Mouse (Mus musculus) liver, embryonic 15.5 days (tissue): Measurements from ENCODE around the gene Myoz1. TPM values are rescaled to one million over a fixed set of nuclear protein-coding genes. Genes with fewer than 3 reads are reported as not detected.

Source experiments
- ATAC-seq: fragments of 200-750 bp; cut with Nextera tagmentation; 2 replicates; pipeline ENCODE4 v1.8.0; 2017; ENCODE audit warnings: moderate number of reproducible peaks, mild to moderate bottlenecking, moderate library complexity; ENCODE audit not compliant: insufficient read depth
- H3K27ac ChIP-seq: fragments of 300-500 bp; sonication (generic); replicated peaks from 2 replicates; pipeline ENCODE4 v1.5.1; 2015; ENCODE audit warnings: mild to moderate bottlenecking, inconsistent platforms
- H3K27me3 ChIP-seq: fragments of 300-500 bp; sonication (generic); 2 replicates; pipeline ENCODE4 v1.6.1; 2015; ENCODE audit warnings: mild to moderate bottlenecking, inconsistent platforms
- H3K36me3 ChIP-seq: fragments of 300-500 bp; sonication (generic); replicated peaks from 2 replicates; pipeline ENCODE4 v1.6.1; 2015; ENCODE audit warnings: moderate library complexity, mild to moderate bottlenecking, inconsistent platforms
- H3K4me1 ChIP-seq: fragments of 300-500 bp; sonication (generic); replicated peaks from 2 replicates; pipeline ENCODE4 v1.6.1; 2015; ENCODE audit warnings: inconsistent platforms
- H3K4me2 ChIP-seq: fragments of 300-500 bp; sonication (generic); 2 replicates; pipeline ENCODE4 v1.6.1; 2015; ENCODE audit warnings: moderate library complexity, mild to moderate bottlenecking, inconsistent platforms
- H3K4me3 ChIP-seq: fragments of 300-500 bp; sonication (generic); replicated peaks from 2 replicates; pipeline ENCODE4 v1.5.1; 2015; ENCODE audit warnings: mild to moderate bottlenecking, inconsistent platforms
- H3K9ac ChIP-seq: fragments of 300-500 bp; sonication (generic); 2 replicates; pipeline ENCODE4 v1.6.1; 2015; ENCODE audit warnings: moderate library complexity, mild to moderate bottlenecking, inconsistent platforms
- H3K9me3 ChIP-seq: fragments of 300-500 bp; sonication (generic); replicated peaks from 2 replicates; pipeline ENCODE4 v1.6.1; 2016; ENCODE audit warnings: inconsistent platforms
- WGBS: fragments of 180-500 bp; shearing (Covaris S2); methylation state at CpG from one replicate; pipeline ENCODE4 v1.1.7; 2015; ENCODE audit warnings: mixed read lengths; ENCODE audit not compliant: insufficient replicate concordance; 5-methylcytosine and 5-hydroxymethylcytosine counted together
- polyA plus RNA-seq: library from polyadenylated mRNA; unstranded; fragments of >200 nt; fragmentation: Nextera tagmentation; extraction: Ambion mirVana; gene quantifications from 2 replicates; pipeline ENCODE4 v1.2.1, GENCODE M21; 2015

The Myoz1 gene
- polyA plus RNA-seq, 1 experiment from 2014 or later = 4.4 TPM

DNA sequence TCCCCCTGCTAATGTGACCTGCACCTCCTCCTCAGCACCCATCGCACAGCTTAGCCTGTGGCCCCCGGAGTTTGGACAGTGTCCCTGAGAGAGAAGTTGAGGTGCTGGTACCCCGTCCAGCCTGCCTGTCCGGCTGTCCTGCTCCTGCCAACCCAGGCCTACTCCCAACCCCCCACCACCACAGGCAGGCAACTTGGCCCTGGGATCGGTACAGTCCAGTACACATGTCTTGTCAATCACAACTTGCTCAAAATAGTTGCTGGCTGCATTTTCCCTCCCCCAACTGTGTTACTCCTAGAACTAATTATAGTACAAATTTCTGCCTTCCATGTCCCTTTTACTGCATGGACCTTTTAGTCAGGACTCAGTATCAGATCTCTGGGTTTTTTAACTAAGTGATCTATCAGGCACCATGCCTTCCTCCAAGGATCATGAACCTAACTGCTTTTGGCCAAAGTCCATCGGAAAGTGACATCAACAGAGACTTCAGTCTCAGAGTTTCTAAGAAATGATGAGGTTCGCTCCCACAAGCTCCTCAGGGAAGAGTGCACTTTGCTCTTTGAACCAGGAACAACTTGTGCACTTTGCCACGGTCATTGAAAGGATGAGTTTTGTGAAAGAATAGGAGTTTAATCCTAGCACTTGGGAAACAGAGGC is 11.9 kb upstream of the Myoz1 start, which contains the start of gene Synpo2l:
TSS of gene Synpo2l (minus strand) at position 201 of the 657 bp plus-strand sequence.
- Histone ChIP-seq H3K36me3 (no peaks in the 10 kb centered on the region), H3K4me3 (no peak within 1 kb of the TSS), H3K27me3 (peaks cover 68% of the 10 kb centered on the region), H3K4me1 (peaks cover 3% of the 10 kb centered on the region; the same call in 1 of the 2 replicates), H3K4me2 (no peak within 1 kb of the TSS), H3K9me3 (no peaks in the 10 kb centered on the region), H3K27ac (no peak within 1 kb of the TSS), H3K9ac (no peak within 1 kb of the TSS)
- WGBS = 58% methylated on average over 8 of the region's 8 CpGs
- no peak for ATAC-seq

DNA sequence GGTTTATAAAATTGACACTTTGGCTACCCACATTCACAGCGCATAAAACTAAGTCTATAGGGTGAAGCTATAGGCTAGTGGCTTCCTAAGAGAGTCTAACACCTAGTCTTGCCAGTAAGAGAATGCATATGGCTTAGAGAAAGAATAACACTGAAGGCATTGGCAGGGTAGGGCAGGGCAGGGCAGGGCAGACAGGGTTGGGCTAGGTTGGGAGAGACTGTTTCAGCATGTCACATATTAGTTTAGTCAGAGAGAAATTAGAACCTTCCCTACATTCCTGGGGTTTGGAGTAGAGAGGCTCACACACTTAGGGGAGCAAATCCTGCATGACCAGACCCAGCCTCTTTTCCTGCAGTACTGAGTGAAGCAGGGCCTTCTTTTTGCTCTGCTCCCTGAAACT is 11.1 kb upstream of the Myoz1 start:
- 51% methylated on average over 1 of the region's 1 CpGs for WGBS
- peaks cover 76% of the 10 kb centered on the region for H3K27me3 ChIP-seq
- no peak overlapping the region for H3K27ac ChIP-seq
- no peak overlapping the region for H3K4me2 ChIP-seq
- ATAC-seq = no peak
- no peaks in the 10 kb centered on the region for H3K36me3 ChIP-seq
- no peak overlapping the region for H3K9ac ChIP-seq
- no peaks in the 10 kb centered on the region; the same call in 1 of the 2 replicates for H3K4me1 ChIP-seq
- no peaks in the 10 kb centered on the region for H3K9me3 ChIP-seq
- H3K4me3 ChIP-seq = no peak overlapping the region

DNA sequence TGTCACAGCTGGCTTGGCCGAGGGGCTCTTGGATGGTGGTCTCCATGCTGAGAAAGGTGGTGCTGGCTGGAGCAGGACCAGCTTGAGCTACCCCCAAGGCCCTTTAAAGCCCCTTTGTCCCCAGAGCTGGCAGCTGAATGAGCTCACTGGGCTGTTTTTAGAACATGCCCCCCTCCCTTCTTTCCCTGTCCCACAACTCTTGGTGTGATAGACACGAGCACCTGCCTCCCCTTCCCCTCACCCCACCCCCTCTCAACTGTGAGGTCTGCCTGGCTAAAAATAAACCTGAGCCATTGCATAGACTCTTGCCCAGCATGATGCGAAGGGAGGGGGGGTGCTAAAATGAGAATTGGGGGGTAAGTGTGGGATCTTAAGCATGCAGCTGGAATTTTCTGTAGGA is 8.1 kb upstream of the Myoz1 start:
- Histone ChIP-seq H3K36me3 (no peaks in the 10 kb centered on the region), H3K9me3 (no peaks in the 10 kb centered on the region), H3K27me3 (peaks cover 78% of the 10 kb centered on the region), H3K4me3 (no peak overlapping the region), H3K9ac (no peak overlapping the region), H3K4me2 (no peak overlapping the region), H3K27ac (no peak overlapping the region), H3K4me1 (peaks cover 20% of the 10 kb centered on the region)
- 24% methylated on average over 3 of the region's 3 CpGs for WGBS
- ATAC-seq = no peak

DNA sequence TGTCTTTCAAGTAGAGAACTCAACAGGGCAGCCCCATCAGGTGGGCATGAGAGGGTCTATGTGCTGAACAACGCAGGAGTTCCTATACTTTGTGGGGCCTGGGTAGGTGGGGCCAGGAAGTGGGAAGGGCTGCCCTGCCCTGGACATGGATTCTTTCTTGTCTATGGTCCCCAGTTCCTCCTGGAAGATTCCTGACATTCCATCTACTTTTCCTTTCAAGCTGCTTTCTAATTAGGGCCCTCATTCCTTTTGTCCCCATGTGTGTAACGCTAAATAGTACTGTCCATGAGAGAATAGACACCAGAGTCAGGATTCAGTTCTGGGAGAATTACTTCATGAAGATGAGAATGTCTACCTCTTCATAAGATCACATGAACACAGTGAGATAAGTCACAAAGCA is 7.3 kb upstream of the Myoz1 start:
- H3K27ac ChIP-seq = no peak overlapping the region
- no peak overlapping the region for H3K9ac ChIP-seq
- WGBS = 42% methylated on average over 2 of the region's 2 CpGs
- H3K4me2 ChIP-seq = no peak overlapping the region
- no peaks in the 10 kb centered on the region for H3K9me3 ChIP-seq
- H3K4me1 ChIP-seq = peaks cover 20% of the 10 kb centered on the region
- no peaks in the 10 kb centered on the region for H3K36me3 ChIP-seq
- peaks cover 70% of the 10 kb centered on the region for H3K27me3 ChIP-seq
- H3K4me3 ChIP-seq = no peak overlapping the region
- ATAC-seq = no peak

DNA sequence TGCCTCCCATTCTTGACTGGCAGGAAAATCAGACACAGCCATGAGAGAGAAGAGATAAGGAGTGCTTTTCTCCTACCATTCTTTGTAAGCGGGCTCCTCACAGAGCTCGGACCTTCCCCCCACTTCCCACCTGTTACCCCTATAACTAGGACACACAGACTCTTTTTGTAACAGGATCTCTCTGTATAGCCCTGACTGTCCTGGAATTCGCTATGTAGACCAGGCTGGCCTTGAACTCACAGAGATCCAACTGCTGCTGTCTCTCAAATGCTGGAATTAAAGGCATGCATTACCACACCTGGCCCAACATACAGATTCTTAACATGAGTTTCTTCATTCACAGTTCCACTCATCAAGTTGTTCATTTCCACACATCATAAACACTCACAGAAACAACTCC is 6.4 kb upstream of the Myoz1 start:
- no peak overlapping the region for H3K4me3 ChIP-seq
- no peaks in the 10 kb centered on the region for H3K36me3 ChIP-seq
- ATAC-seq = no peak
- 53% methylated on average over 3 of the region's 3 CpGs for WGBS
- peaks cover 61% of the 10 kb centered on the region for H3K27me3 ChIP-seq
- no peak overlapping the region for H3K4me2 ChIP-seq
- peaks cover 20% of the 10 kb centered on the region for H3K4me1 ChIP-seq
- no peaks in the 10 kb centered on the region for H3K9me3 ChIP-seq
- H3K27ac ChIP-seq = no peak overlapping the region
- no peak overlapping the region for H3K9ac ChIP-seq

DNA sequence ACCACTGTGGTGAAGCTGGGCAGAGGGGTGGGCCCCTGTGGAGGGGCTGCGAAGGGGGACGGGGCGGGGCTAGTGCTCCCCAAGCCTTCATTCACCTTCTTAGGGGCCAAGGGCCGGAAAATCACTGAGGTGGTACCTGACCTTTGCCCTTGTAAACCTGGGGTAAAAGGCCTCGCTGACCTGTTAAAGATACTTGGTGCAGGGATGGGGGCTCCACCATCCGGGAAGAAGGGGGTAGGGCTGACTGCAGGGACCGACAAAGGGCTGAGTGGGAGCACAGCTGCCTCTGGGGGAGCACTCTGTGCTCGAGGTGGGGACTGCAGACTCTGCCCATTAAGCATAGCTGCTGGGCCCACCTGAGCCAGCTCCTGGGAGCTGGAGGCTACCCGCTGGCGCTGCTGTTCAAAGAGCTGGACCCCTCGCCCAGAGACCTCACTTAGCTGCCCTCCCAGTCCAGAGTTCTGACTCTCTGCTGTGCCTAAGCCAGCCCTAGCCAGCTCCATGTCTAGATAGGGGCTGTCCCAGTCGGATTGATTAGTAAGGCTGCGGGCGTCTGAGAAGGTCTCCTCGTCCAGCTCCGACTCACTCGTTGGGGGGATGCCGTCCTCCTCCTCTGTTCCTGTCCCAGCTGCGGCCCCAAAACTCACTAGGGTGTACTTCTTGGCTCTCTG is 5.5 kb upstream of the Myoz1 start:
- ATAC-seq = no peak
- H3K9me3 ChIP-seq = no peaks in the 10 kb centered on the region
- H3K36me3 ChIP-seq = no peaks in the 10 kb centered on the region
- H3K27ac ChIP-seq = 0 out of 2 replicates have a peak overlapping the region, but pooled peaks have one; percentile 11
- peak overlapping the region; percentile 62 for H3K4me3 ChIP-seq
- H3K4me2 ChIP-seq = peak overlapping the region; percentile 91
- 22% methylated on average over 19 of the region's 19 CpGs for WGBS
- H3K9ac ChIP-seq = peak overlapping the region; percentile 50
- peaks cover 55% of the 10 kb centered on the region for H3K27me3 ChIP-seq
- H3K4me1 ChIP-seq = peaks cover 20% of the 10 kb centered on the region

DNA sequence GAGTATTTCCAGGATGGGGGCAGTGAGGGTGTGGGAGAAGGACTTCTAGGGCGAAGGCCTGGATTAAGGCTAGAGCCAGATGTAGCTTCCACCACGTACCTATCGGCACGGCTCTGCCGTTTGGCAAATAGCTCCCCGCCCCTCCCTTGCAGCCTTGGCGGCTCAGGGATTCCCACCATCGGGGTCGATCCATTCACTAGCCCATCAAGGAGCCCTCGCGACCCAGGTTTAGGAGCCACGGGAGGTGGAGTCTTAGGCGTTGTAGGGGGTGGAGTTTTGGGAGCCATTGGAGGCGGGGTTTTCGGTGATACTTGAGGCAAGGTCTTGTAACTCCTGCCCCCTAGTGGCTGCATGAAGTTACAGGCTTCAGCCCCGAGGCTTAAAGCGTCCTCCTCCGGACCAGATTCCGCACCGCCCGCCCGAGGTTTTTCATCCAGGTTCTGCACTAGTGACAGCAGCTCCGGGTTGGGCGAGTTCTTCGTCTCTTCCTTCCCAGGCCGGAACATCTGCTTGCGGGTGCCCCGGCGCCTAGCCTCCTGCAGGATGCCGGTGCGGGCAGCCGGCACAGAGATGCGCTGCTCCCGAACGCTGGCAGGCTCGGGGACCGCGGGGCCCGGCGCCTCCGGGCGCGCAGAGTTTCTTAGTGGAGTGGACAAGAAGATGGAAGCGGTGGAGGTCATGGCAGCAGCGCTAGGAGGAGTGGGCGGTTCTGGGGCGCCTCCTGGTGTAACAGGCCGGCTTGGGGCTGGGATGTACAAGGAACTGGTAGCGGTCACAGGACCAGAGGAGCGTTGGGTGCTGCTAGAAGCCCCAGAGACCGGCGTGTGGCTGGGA is 4.7 kb upstream of the Myoz1 start:
- Histone ChIP-seq H3K27ac (0 out of 2 replicates have a peak overlapping the region, but pooled peaks have one; percentile 11), H3K4me3 (peak overlapping the region; percentile 62), H3K36me3 (no peaks in the 10 kb centered on the region), H3K9me3 (no peaks in the 10 kb centered on the region), H3K9ac (peak overlapping the region; percentile 50), H3K4me1 (peaks cover 20% of the 10 kb centered on the region), H3K27me3 (peaks cover 47% of the 10 kb centered on the region), H3K4me2 (peak overlapping the region; percentile 91)
- 2% methylated on average over 52 of the region's 52 CpGs for WGBS
- peak; percentile 78 for ATAC-seq

DNA sequence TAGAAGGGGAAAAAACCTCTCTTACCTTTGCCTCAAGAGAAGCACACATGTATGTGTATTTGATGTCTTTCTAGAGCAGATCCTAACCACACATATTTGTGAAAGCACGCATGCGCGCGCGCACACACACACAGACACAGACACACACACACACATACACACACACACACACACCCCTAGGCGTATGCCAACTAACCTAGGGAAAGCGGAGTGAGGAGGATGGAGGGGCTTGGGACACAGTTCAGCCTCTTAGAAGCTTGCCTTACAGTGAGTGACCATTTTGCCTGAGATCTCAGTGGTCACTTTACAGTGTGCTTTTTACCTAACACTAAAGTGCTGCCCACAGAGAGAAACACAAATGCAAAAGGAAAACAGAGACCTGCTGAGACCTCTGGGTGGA is 3.3 kb upstream of the Myoz1 start:
- Histone ChIP-seq H3K4me3 (no peak overlapping the region), H3K27me3 (peaks cover 37% of the 10 kb centered on the region), H3K9me3 (no peaks in the 10 kb centered on the region), H3K4me1 (peaks cover 20% of the 10 kb centered on the region), H3K4me2 (no peak overlapping the region), H3K27ac (no peak overlapping the region), H3K36me3 (no peaks in the 10 kb centered on the region), H3K9ac (no peak overlapping the region)
- ATAC-seq = no peak
- 81% methylated on average over 7 of the region's 7 CpGs for WGBS

DNA sequence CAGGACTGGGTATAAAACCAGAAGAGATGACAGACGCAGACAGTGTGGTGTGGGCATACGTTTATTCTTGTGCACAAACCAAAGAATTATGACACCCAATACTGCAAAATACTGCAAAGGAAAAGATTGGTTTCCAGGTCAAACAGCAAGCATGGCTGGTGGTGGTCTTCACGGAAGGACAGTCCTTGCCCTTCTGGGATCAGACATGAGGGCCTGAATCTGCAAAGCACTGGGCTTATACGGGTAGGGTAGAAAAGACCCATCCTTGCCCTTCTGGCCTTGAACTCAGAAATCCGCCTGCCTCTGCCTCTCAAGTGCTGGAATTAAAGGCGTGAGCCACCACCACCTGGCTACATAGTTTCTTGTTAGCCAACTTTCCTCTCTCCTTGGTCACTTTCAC is 2.6 kb upstream of the Myoz1 start:
- Histone ChIP-seq H3K27ac (no peak overlapping the region), H3K36me3 (no peaks in the 10 kb centered on the region), H3K27me3 (peaks cover 29% of the 10 kb centered on the region), H3K4me1 (peaks cover 20% of the 10 kb centered on the region), H3K4me2 (no peak overlapping the region), H3K9me3 (no peaks in the 10 kb centered on the region), H3K4me3 (no peak overlapping the region), H3K9ac (no peak overlapping the region)
- ATAC-seq = no peak
- 59% methylated on average over 6 of the region's 6 CpGs for WGBS

DNA sequence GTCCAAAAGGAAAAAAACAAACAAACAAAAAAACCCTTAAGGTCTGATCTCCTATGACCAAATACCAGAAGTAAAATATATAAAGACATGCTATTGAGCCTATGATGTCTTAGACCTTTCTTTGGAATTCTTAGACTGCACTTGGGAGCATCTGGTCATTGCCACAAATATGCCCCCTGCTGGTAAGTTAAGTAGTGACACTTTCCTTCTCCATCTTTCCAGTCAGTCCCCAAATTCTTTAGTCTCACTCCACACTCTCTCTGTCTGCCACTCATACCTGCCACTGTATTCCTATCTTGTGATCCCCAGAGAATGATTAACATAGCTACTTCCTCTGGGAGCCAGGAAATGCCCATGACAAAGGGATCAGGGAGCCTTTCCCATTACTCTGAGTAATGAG is 2.0 kb upstream of the Myoz1 start:
- no peak for ATAC-seq
- Histone ChIP-seq H3K9me3 (no peaks in the 10 kb centered on the region), H3K4me3 (no peak overlapping the region), H3K27ac (no peak overlapping the region), H3K9ac (no peak overlapping the region), H3K4me1 (peaks cover 20% of the 10 kb centered on the region), H3K27me3 (peaks cover 24% of the 10 kb centered on the region), H3K4me2 (no peak overlapping the region), H3K36me3 (no peaks in the 10 kb centered on the region)

DNA sequence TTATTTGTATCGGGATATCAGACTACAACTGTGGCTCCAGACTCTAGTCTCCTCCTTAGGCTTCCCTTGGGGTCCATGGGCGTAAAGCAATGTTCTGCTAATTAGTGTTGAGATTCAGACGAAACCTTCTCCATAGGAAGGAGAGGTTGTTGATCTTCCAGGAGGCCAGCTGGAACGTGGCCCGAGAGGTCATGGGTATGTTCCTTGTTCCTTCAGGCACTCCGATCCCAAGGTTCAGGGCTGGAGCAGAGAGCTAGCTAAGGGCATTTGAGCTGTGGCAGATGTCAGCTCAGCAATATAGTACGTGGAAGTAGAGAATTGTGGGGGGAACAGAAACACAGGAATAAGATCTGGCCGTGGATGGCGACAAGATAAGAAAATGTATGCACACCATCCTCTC is 609 bp downstream of the Myoz1 start:
- Histone ChIP-seq H3K9ac (no peak overlapping the region), H3K27ac (no peak overlapping the region), H3K4me1 (peaks cover 7% of the 10 kb centered on the region), H3K36me3 (no peaks in the 10 kb centered on the region), H3K4me3 (no peak overlapping the region), H3K9me3 (no peaks in the 10 kb centered on the region), H3K4me2 (no peak overlapping the region), H3K27me3 (no peaks in the 10 kb centered on the region; the same call in 1 of the 2 replicates)
- WGBS = 66% methylated on average over 9 of the region's 9 CpGs
- ATAC-seq = no peak
